Mouse (Mus musculus): ENCODE measurements around the gene Ephb1.

DNA sequence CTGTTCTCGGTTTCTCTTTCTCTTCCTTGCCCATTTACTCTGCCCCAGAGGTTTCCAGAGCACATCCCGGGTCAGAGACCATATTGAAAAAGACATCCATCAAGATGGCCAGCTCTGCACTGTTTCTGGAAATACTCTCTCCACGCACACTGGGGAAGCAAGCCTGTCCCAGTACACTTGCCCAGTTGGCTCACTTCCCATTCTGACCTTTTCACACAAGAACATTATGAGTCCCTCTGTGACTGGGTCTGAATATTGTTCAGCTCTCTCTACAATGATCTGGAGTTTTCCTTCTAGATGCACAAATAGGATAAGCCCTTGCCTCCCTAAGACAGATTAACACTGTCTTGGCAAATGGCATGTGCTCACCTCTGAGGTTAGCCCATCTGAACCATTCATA, 243.0 kb downstream of the Ephb1 start:
- TF ChIP-seq CTCF (IDR thresholded peaks at IDR 0.05): no peak
- no peak for TF ChIP-seq EP300 (IDR thresholded peaks at IDR 0.05)
